Mouse (Mus musculus) lung, postnatal 25 days (tissue): Measurements from ENCODE around the gene Arhgef3.

Source experiments
- DNase-seq: peaks from one replicate; pipeline ENCODE4 v3.0.0; 2022; ENCODE audit warnings: low spot score

Gene Arhgef3

GRCm38 (mm10) chr14:27315737-27316136 is 201.0 kb downstream of the Arhgef3 start:
- no peak for DNase-seq

GRCm38 (mm10) chr14:27317146-27317545 is 202.4 kb downstream of the Arhgef3 start:
- no peak for DNase-seq

- DNase-seq, result no peak
These were observed 204.7 kb downstream of the Arhgef3 start for GRCm38 (mm10) chr14:27319386-27319785.

GRCm38 (mm10) chr14:27322041-27322440 is 207.3 kb downstream of the Arhgef3 start:
- DNase-seq, result no peak

GRCm38 (mm10) chr14:27324689-27325088 is 210.0 kb downstream of the Arhgef3 start:
- peak; percentile 64 for DNase-seq

GRCm38 (mm10) chr14:27325537-27325936 is 210.8 kb downstream of the Arhgef3 start:
- DNase-seq, result no peak

GRCm38 (mm10) chr14:27327862-27328261 is 213.2 kb downstream of the Arhgef3 start:
- DNase-seq, result no peak

GRCm38 (mm10) chr14:27328952-27329351 is 214.3 kb downstream of the Arhgef3 start:
- DNase-seq, result no peak

GRCm38 (mm10) chr14:27331490-27332035 is 216.9 kb downstream of the Arhgef3 start:
- DNase-seq, result no peak

GRCm38 (mm10) chr14:27332359-27332987 is 217.8 kb downstream of the Arhgef3 start:
- no peak for DNase-seq

- DNase-seq, result peak; percentile 87
These were observed 220.9 kb downstream of the Arhgef3 start for GRCm38 (mm10) chr14:27335331-27336207.

GRCm38 (mm10) chr14:27336208-27337114 is 221.8 kb downstream of the Arhgef3 start:
- no peak for DNase-seq

- no peak for DNase-seq
These were observed 222.5 kb downstream of the Arhgef3 start for GRCm38 (mm10) chr14:27337156-27337555.

- peak; percentile 79 for DNase-seq
These were observed 223.5 kb downstream of the Arhgef3 start for GRCm38 (mm10) chr14:27338034-27338708.

GRCm38 (mm10) chr14:27340682-27341415 is 226.2 kb downstream of the Arhgef3 start:
- DNase-seq, result no peak

GRCm38 (mm10) chr14:27341486-27341885 is 226.8 kb downstream of the Arhgef3 start:
- no peak for DNase-seq

- no peak for DNase-seq
These were observed 227.8 kb downstream of the Arhgef3 start for GRCm38 (mm10) chr14:27342451-27342850.

- DNase-seq, result no peak
These were observed 229.7 kb downstream of the Arhgef3 start for GRCm38 (mm10) chr14:27344250-27344990.

GRCm38 (mm10) chr14:27345051-27345885 is 230.6 kb downstream of the Arhgef3 start:
- no peak for DNase-seq
